Comparison of ENCODE assay signal across 16 mouse cellular contexts in the genomic region with DNA sequence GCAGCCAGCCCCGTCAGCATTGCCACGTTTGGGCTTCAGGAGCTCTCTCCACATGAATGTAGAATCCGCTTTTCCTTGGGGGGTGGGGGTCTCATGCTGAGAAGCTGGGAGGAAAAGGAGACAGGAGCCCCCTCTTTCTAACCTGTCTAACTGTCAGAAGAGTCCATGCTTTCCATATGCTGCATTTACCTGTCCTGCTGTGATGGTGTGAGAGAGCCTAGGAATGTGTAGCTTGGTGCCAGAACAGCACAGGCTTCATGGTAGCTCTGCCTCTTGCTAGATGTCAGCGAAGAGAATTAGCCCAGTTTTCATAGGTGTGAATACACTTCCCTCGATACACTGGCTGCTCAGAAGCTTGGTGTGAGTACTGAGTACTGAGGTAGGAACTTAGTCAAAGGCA. TPM values are rescaled to one million over a fixed set of nuclear protein-coding genes. Genes with fewer than 3 reads are reported as not detected.
DNase-seq lines count a peak whose midpoint lies in the region; TF ChIP-seq lines count a peak whose summit lies in the region.
"Had no signal": no experiment of that assay in that cellular context is flagged by ENCODE, and none has a peak within 500 bp of the region (broad histone marks: within the 10 kb centered on the region; RNA-seq: fewer than 3 reads in every experiment).

No protein-coding gene starts in this region.

- peaks cover 95% of the 10 kb centered on the region for H3K36me3 ChIP-seq in hindbrain, embryonic 10.5 days
- H3K36me3 ChIP-seq: intestine, embryonic 15.5 days had no signal

- peak overlapping the region; percentile 90 for H3K27ac ChIP-seq in cerebellum, adult 2 months (ENCODE audit: insufficient read depth, low read length)
- no peak overlapping the region for H3K27ac ChIP-seq in hindbrain, embryonic 10.5 days
- H3K27ac ChIP-seq: forebrain, embryonic 10.5 days; hindbrain, embryonic 13.5 days; intestine, embryonic 15.5 days; kidney, embryonic 15.5 days had no signal

- peak; percentile 48 to 62 for DNase-seq in cerebellum, adult 2 months
- no peak for DNase-seq in cerebellum, postnatal 4 days (ENCODE audit: low spot score in 2 of 2)
- peak; percentile 52 for DNase-seq in brain, adult 2 months (ENCODE audit: low read depth, low spot score)
- DNase-seq in cerebellum, adult 9-11 months, result peak; percentile 59
- peak; percentile 14 to 30 for DNase-seq in cerebellum, postnatal 36 days
- no peak for DNase-seq in hindbrain, embryonic 10.5 days (ENCODE audit: low spot score)
- DNase-seq: adrenal gland, adult 2 months; adrenal gland, postnatal 14 days; forebrain, postnatal 0 days; gastrocnemius, postnatal 25 days; kidney, adult 11 months; kidney, adult 8-10 months had no signal

- peaks cover 52% of the 10 kb centered on the region for H3K4me1 ChIP-seq in cerebellum, adult 2 months (ENCODE audit: control insufficient read depth, insufficient read depth, low read length)
- H3K4me1 ChIP-seq in hindbrain, embryonic 10.5 days (replicated peaks), result no peaks in the 10 kb centered on the region
- H3K4me1 ChIP-seq: forebrain, embryonic 10.5 days; intestine, embryonic 15.5 days had no signal

- H3K27me3 ChIP-seq in cerebellum, adult 2 months (ENCODE audit: control insufficient read depth, insufficient read depth, low read length), result no peaks in the 10 kb centered on the region
- no peaks in the 10 kb centered on the region for H3K27me3 ChIP-seq in hindbrain, embryonic 10.5 days (ENCODE audit: insufficient read depth, poor library complexity, severe bottlenecking)
- H3K27me3 ChIP-seq: hindbrain, embryonic 13.5 days; intestine, embryonic 15.5 days; kidney, embryonic 15.5 days had no signal

- no peak for TF ChIP-seq CTCF in cerebellum, adult 2 months (IDR thresholded peaks at IDR 0.05; ENCODE audit: borderline replicate concordance, insufficient read depth, low read depth, low read length)

- H3K9me3 ChIP-seq in hindbrain, embryonic 10.5 days, result no peaks in the 10 kb centered on the region
- H3K9me3 ChIP-seq: forebrain, embryonic 10.5 days; hindbrain, embryonic 13.5 days; intestine, embryonic 15.5 days; kidney, embryonic 15.5 days had no signal

- 14% methylated on average over 5 of the region's 5 CpGs for WGBS in cerebellum, adult 2 months
- WGBS in hindbrain, embryonic 10.5 days, result 90% methylated on average over 5 of the region's 5 CpGs

- TF ChIP-seq POLR2A in cerebellum, adult 2 months (IDR thresholded peaks at IDR 0.05; ENCODE audit: borderline replicate concordance, insufficient read depth, low read length), result no peak

- peak overlapping the region; percentile 12 for H3K4me3 ChIP-seq in cerebellum, adult 2 months (replicated peaks; ENCODE audit: insufficient read depth, low read depth, low read length)
- no peak overlapping the region for H3K4me3 ChIP-seq in hindbrain, embryonic 10.5 days
- H3K4me3 ChIP-seq: forebrain, embryonic 10.5 days; hindbrain, embryonic 13.5 days; intestine, embryonic 15.5 days; kidney, embryonic 15.5 days had no signal

RNA-seq across cellular contexts. Expression of gene Stk35, which starts 21.3 kb away (rescaled TPM):
- polyA plus RNA-seq in cerebellum, adult 2 months (2012; rRNA removed), result 29.0 and 29.5 TPM in 2 replicates
- polyA plus RNA-seq in hindbrain, embryonic 10.5 days (2016; fragmentation: Nextera tagmentation; extraction: Ambion mirVana), result 9.3 and 12.4 TPM in 2 replicates

Comparison
In these comparisons a context has a peak if more than half of its experiments do, and no peak if none do; other contexts are left out.
1. DNase-seq: peak in cerebellum, adult 2 months (2 of 2), brain, adult 2 months (single experiment), cerebellum, adult 9-11 months (single experiment) and cerebellum, postnatal 36 days (2 of 2); none in cerebellum, postnatal 4 days (0 of 2) and hindbrain, embryonic 10.5 days (single experiment).